Mouse (Mus musculus) embryonic facial prominence, embryonic 12.5 days (tissue): ENCODE results near the gene Hand2. TPM values are rescaled to one million over a fixed set of nuclear protein-coding genes. Genes with fewer than 3 reads are reported as not detected.

Source experiments
- polyA plus RNA-seq: library from polyadenylated mRNA; unstranded; fragments of >200 nt; fragmentation: Nextera tagmentation; extraction: Ambion mirVana; gene quantifications from 2 replicates; pipeline ENCODE4 v1.2.1, GENCODE M21; 2016

The Hand2 gene
- polyA plus RNA-seq, 1 experiment from 2014 or later, result 6.3 TPM

Other genes with a start within 250 kb of the Hand2 start
- 2.9 and 3.2 TPM in 2 replicates for gene Scrg1, start 134.9 kb downstream of the Hand2 start, polyA plus RNA-seq
- 69.8 and 70.9 TPM in 2 replicates for gene Sap30, start 166.9 kb downstream of the Hand2 start, polyA plus RNA-seq
- gene Hmgb2, start 190.9 kb downstream of the Hand2 start, polyA plus RNA-seq, result 414 and 455 TPM in 2 replicates